Comparison of ENCODE assay signal across 12 mouse cellular contexts in genomic region chr13:15467409-15467808, GRCm38 (mm10). TPM values are rescaled to one million over a fixed set of nuclear protein-coding genes. Genes with fewer than 3 reads are reported as not detected.
DNase-seq lines count a peak whose midpoint lies in the region; ATAC-seq lines count a peak whose summit lies in the region.
"Had no signal": no experiment of that assay in that cellular context is flagged by ENCODE, and none has a peak within 500 bp of the region (broad histone marks: within the 10 kb centered on the region; RNA-seq: fewer than 3 reads in every experiment).

No protein-coding gene starts in this region.

- no peaks in the 10 kb centered on the region for H3K27me3 ChIP-seq in embryonic facial prominence, embryonic 15.5 days
- no peaks in the 10 kb centered on the region for H3K27me3 ChIP-seq in limb, embryonic 10.5 days (ENCODE audit: low read depth, poor library complexity, severe bottlenecking)
- H3K27me3 ChIP-seq in neural tube, embryonic 13.5 days = peaks cover 16% of the 10 kb centered on the region

- H3K4me3 ChIP-seq in embryonic facial prominence, embryonic 15.5 days (replicated peaks) = 0 out of 2 replicates have a peak overlapping the region, but pooled peaks have one; percentile 7
- peak overlapping the region; percentile 98 for H3K4me3 ChIP-seq in limb, embryonic 10.5 days
- H3K4me3 ChIP-seq in neural tube, embryonic 13.5 days = no peak overlapping the region
- H3K4me3 ChIP-seq: hindbrain, embryonic 15.5 days had no signal

- H3K4me1 ChIP-seq in embryonic facial prominence, embryonic 15.5 days = peaks cover 28% of the 10 kb centered on the region
- peaks cover 61% of the 10 kb centered on the region for H3K4me1 ChIP-seq in limb, embryonic 10.5 days
- peaks cover 59% of the 10 kb centered on the region for H3K4me1 ChIP-seq in neural tube, embryonic 13.5 days (replicated peaks)

- ATAC-seq in embryonic facial prominence, embryonic 15.5 days (ENCODE audit: insufficient number of reproducible peaks, low FRiP score, low TSS enrichment, low read depth) = no peak
- ATAC-seq in neural tube, embryonic 13.5 days (ENCODE audit: low read depth) = no peak

- no peak overlapping the region for H3K9ac ChIP-seq in embryonic facial prominence, embryonic 15.5 days
- H3K9ac ChIP-seq in neural tube, embryonic 13.5 days = no peak overlapping the region
- H3K9ac ChIP-seq: hindbrain, embryonic 15.5 days had no signal

- no peak overlapping the region for H3K27ac ChIP-seq in embryonic facial prominence, embryonic 15.5 days (replicated peaks)
- H3K27ac ChIP-seq in limb, embryonic 10.5 days = peak overlapping the region; percentile 100
- H3K27ac ChIP-seq in neural tube, embryonic 13.5 days (replicated peaks) = no peak overlapping the region
- H3K27ac ChIP-seq: hindbrain, embryonic 15.5 days; macrophage had no signal

- no peaks in the 10 kb centered on the region for H3K36me3 ChIP-seq in embryonic facial prominence, embryonic 15.5 days
- H3K36me3 ChIP-seq in limb, embryonic 10.5 days = 0 out of 2 replicates have a peak, but pooled peaks cover 5% of the 10 kb centered on the region
- H3K36me3 ChIP-seq in neural tube, embryonic 13.5 days = no peaks in the 10 kb centered on the region
- H3K36me3 ChIP-seq: hindbrain, embryonic 15.5 days had no signal

- no peaks in the 10 kb centered on the region for H3K9me3 ChIP-seq in embryonic facial prominence, embryonic 15.5 days (replicated peaks)
- no peaks in the 10 kb centered on the region for H3K9me3 ChIP-seq in limb, embryonic 10.5 days (replicated peaks)
- H3K9me3 ChIP-seq in neural tube, embryonic 13.5 days = no peaks in the 10 kb centered on the region
- H3K9me3 ChIP-seq: hindbrain, embryonic 15.5 days had no signal

- WGBS in embryonic facial prominence, embryonic 15.5 days = 37% methylated on average over 3 of the region's 3 CpGs
- 16% methylated on average over 3 of the region's 3 CpGs for WGBS in limb, embryonic 10.5 days
- 21% methylated on average over 3 of the region's 3 CpGs for whole genome bisulfite sequencing in neural tube, embryonic 13.5 days

- H3K4me2 ChIP-seq in embryonic facial prominence, embryonic 15.5 days (replicated peaks) = peak overlapping the region; percentile 32; the same call in 1 of the 2 replicates
- peak overlapping the region; percentile 95 for H3K4me2 ChIP-seq in neural tube, embryonic 13.5 days

- peak; percentile 3 for DNase-seq in lung, postnatal 10 days
- no peak for DNase-seq in lung, postnatal 25 days (ENCODE audit: low spot score)
- DNase-seq in limb, embryonic 10.5 days (ENCODE audit: low spot score) = no peak
- DNase-seq in cerebellum, adult 9-11 months = no peak
- no peak for DNase-seq in layer of hippocampus, postnatal 25 days (ENCODE audit: extremely low spot score in 1 of 2, low spot score in 1 of 2)
- DNase-seq in lung, postnatal 4 days = no peak
- DNase-seq: kidney, postnatal 4 days; liver had no signal

RNA-seq across cellular contexts. Expression of gene Gli3, which starts 4.4 kb away (rescaled TPM):
- polyA plus RNA-seq in embryonic facial prominence, embryonic 15.5 days (2015; fragmentation: Nextera tagmentation; extraction: Ambion mirVana) = 23.1 and 24.7 TPM in 2 replicates
- 57.9 and 65.0 TPM in 2 replicates for polyA plus RNA-seq in limb, embryonic 10.5 days (2016; fragmentation: Nextera tagmentation; extraction: Ambion mirVana)
- polyA plus RNA-seq in neural tube, embryonic 13.5 days (2015; fragmentation: Nextera tagmentation; extraction: Ambion mirVana) = 4.8 and 7.9 TPM in 2 replicates
- total RNA-seq in layer of hippocampus, postnatal 25 days (2021) = 1 to 10 TPM; 8.1 to 9.1 TPM
- polyA plus RNA-seq: macrophage had no signal
